ENCODE assay signal across 17 mouse cellular contexts in the genomic region with DNA sequence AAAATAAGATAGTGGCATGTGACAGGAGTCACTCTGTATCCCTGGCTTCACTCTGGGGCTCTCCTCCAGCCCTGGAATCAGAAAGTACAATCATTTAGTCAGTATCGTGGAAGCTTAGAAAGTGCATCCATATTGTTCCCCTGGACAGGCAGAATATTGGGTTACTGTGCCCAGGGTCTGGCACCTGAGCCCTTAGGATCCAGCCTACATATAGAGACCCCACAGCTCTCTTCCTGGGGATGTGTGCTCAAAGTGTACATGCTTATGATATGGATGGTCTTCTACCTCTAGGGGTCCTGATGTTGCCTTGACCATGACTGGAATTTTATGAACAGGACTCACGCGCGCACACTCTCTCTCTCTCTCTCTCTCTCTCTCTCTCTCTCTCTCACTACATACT. TPM values are rescaled to one million over a fixed set of nuclear protein-coding genes. Genes with fewer than 3 reads are reported as not detected.
DNase-seq lines count a peak whose midpoint lies in the region; TF ChIP-seq lines count a peak whose summit lies in the region.
"Had no signal": no experiment of that assay in that cellular context is flagged by ENCODE, and none has a peak within 500 bp of the region (broad histone marks: within the 10 kb centered on the region; RNA-seq: fewer than 3 reads in every experiment).

No protein-coding gene starts in this region.

- peak; percentile 4 for DNase-seq in cerebellum, adult 11-12 months
- no peak for DNase-seq in cerebellum, adult 8-10 months
- peak; percentile 3 for DNase-seq in cerebellum, adult 9-11 months
- DNase-seq in cerebellum, postnatal 25 days = no peak
- DNase-seq in layer of hippocampus, adult 2 months (ENCODE audit: low spot score in 2 of 2) = peak in 1 of 2 experiments; percentile 4
- no peak for DNase-seq in layer of hippocampus, postnatal 14 days (ENCODE audit: low spot score in 2 of 2)
- DNase-seq: adrenal gland, adult 2 months; adrenal gland, postnatal 10 days; adrenal gland, postnatal 25 days; embryo, embryonic 11 days had no signal

- no peak overlapping the region for H3K4me3 ChIP-seq in layer of hippocampus, adult 2 months
- H3K4me3 ChIP-seq: embryonic facial prominence, embryonic 13.5 days; embryonic facial prominence, embryonic 15.5 days; erythroblast, embryonic 14.5 days; forebrain, embryonic 10.5 days; forebrain, embryonic 12.5 days had no signal

- TF ChIP-seq CTCF in layer of hippocampus, adult 2 months (conservative IDR thresholded peaks at IDR 0.05) = no peak

- H3K27ac ChIP-seq in layer of hippocampus, adult 2 months = peak overlapping the region; percentile 39
- H3K27ac ChIP-seq: embryonic facial prominence, embryonic 13.5 days; embryonic facial prominence, embryonic 15.5 days; forebrain, embryonic 10.5 days; forebrain, embryonic 12.5 days had no signal

RNA-seq across cellular contexts. Expression of a gene that starts 14.4 kb away (rescaled TPM):
- total RNA-seq in layer of hippocampus, adult 2 months (2021) = 100 to 1,000 TPM; 249 to 259 TPM
- total RNA-seq in layer of hippocampus, postnatal 14 days (2021) = 100 to 1,000 TPM; 273 to 296 TPM
- total RNA-seq: adrenal gland, postnatal 25 days; common myeloid progenitor, adult 5-6 weeks; MEL had no signal

Comparison
In these comparisons a context has a peak if more than half of its experiments do, and no peak if none do; other contexts are left out.
1. DNase-seq: peak in cerebellum, adult 11-12 months (single experiment) and cerebellum, adult 9-11 months (single experiment); none in cerebellum, adult 8-10 months (single experiment), cerebellum, postnatal 25 days (0 of 2) and layer of hippocampus, postnatal 14 days (0 of 2).